Mouse (Mus musculus) forebrain, embryonic 11.5 days (tissue): ENCODE data around the gene Rnf149. TPM values are rescaled to one million over a fixed set of nuclear protein-coding genes. Genes with fewer than 3 reads are reported as not detected.

Experiments
- ATAC-seq: fragments of 200-750 bp; cut with Nextera tagmentation; replicated peaks from 2 replicates; pipeline ENCODE4 v1.8.0; 2017; ENCODE audit warnings: moderate TSS enrichment; ENCODE audit not compliant: low FRiP score
- DNase-seq: peaks from one replicate; pipeline ENCODE4 v3.0.0-alpha.2; 2017; ENCODE audit warnings: low spot score
- H3K27ac ChIP-seq: fragments of 300-500 bp; sonication (generic); 2 replicates; pipeline ENCODE4 v1.5.1; 2014; ENCODE audit warnings: low read depth, low read length
- H3K27me3 ChIP-seq: fragments of 300-500 bp; sonication (generic); 2 replicates; pipeline ENCODE4 v1.6.1; 2014; ENCODE audit warnings: mild to moderate bottlenecking, low read length, mixed read lengths; ENCODE audit not compliant: control insufficient read depth, insufficient read depth
- H3K36me3 ChIP-seq: fragments of 300-500 bp; sonication (generic); 2 replicates; pipeline ENCODE4 v1.6.1; 2014; ENCODE audit warnings: mild to moderate bottlenecking, low read length, moderate library complexity, mixed read lengths; ENCODE audit not compliant: control insufficient read depth, insufficient read depth
- H3K4me1 ChIP-seq: fragments of 300-500 bp; sonication (generic); replicated peaks from 2 replicates; pipeline ENCODE4 v1.6.1; 2014; ENCODE audit warnings: low read length, mixed read lengths; ENCODE audit not compliant: control insufficient read depth, insufficient read depth
- H3K4me2 ChIP-seq: fragments of 300-500 bp; sonication (generic); 2 replicates; pipeline ENCODE4 v1.6.1; 2014; ENCODE audit warnings: low read depth, mild to moderate bottlenecking, low read length, moderate library complexity, mixed read lengths; ENCODE audit not compliant: severe bottlenecking
- H3K4me3 ChIP-seq: fragments of 300-500 bp; sonication (generic); 2 replicates; pipeline ENCODE4 v1.5.1; 2014; ENCODE audit warnings: low read depth, low read length
- H3K9ac ChIP-seq: fragments of 300-500 bp; sonication (generic); 2 replicates; pipeline ENCODE4 v1.6.1; 2014; ENCODE audit warnings: low read length
- H3K9me3 ChIP-seq: fragments of 300-500 bp; sonication (generic); 2 replicates; pipeline ENCODE4 v1.6.1; 2016; ENCODE audit warnings: low read length, mixed read lengths; ENCODE audit not compliant: control insufficient read depth
- WGBS: fragments of 180-500 bp; shearing (Covaris S2); extraction: QIAGEN DNeasy Blood & Tissue Kit; methylation state at CpG from one replicate; pipeline ENCODE4 v1.1.7; 2014; 5-methylcytosine and 5-hydroxymethylcytosine counted together
- polyA plus RNA-seq: library from polyadenylated mRNA; unstranded; fragments of >200 nt; fragmentation: Nextera tagmentation; extraction: Ambion mirVana; gene quantifications from 2 replicates; pipeline ENCODE4 v1.2.1, GENCODE M21; 2014

Rnf149 gene
- polyA plus RNA-seq, 1 experiment from 2014 or later, result 26.6 TPM

DNA sequence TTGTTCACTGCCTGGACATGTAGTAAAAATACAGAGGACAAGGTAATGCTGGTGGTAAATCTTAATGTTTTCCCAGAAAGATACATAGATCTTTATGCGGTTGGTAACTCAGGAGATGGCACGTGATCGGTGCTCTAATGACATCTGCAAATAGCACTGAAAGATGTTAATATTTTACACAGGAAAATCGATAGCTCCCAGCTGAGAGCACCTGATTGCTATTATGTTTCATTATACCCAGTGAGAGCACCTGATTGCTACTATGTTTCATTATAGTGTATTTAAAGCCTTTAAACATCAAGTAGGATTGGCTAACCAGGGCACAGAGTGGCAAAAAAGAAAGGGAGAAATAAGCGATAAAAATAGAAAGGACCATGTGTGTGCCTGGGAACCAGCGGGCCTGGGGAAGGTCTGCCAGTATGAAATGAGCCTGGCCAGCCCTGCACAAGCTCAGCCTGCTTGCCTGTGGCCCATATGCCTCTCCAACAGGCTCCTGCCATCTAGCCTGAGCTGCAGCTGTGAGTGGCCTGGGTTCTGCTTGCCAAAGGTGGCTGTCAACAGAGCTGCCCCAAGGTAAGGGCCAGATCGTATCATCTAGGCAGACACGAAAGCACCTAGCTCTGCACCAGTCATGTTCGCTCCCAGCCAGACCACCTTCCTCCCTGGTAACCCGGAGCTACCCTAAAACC, 61.8 kb downstream of the Rnf149 start:
- H3K27me3 ChIP-seq, result no peaks in the 10 kb centered on the region
- H3K4me2 ChIP-seq, result no peak overlapping the region
- H3K9me3 ChIP-seq, result no peaks in the 10 kb centered on the region; the same call in 1 of the 2 replicates
- WGBS, result 91% methylated on average over 10 of the region's 10 CpGs
- H3K4me1 ChIP-seq, result no peaks in the 10 kb centered on the region
- no peak for ATAC-seq
- H3K9ac ChIP-seq, result no peak overlapping the region
- no peak overlapping the region for H3K27ac ChIP-seq
- no peak overlapping the region for H3K4me3 ChIP-seq
- H3K36me3 ChIP-seq, result no peaks in the 10 kb centered on the region
- DNase-seq, result no peak

- ATAC-seq, result no peak
- Histone ChIP-seq H3K27ac (no peak overlapping the region), H3K9ac (no peak overlapping the region), H3K4me3 (no peak overlapping the region), H3K4me2 (no peak overlapping the region), H3K4me1 (no peaks in the 10 kb centered on the region), H3K9me3 (no peaks in the 10 kb centered on the region), H3K36me3 (no peaks in the 10 kb centered on the region), H3K27me3 (no peaks in the 10 kb centered on the region)
- 76% methylated on average over 1 of the region's 1 CpGs for WGBS
- DNase-seq, result no peak
Measured at GRCm38 (mm10) chr1:39512183-39512582, 65.0 kb downstream of the Rnf149 start.

DNA sequence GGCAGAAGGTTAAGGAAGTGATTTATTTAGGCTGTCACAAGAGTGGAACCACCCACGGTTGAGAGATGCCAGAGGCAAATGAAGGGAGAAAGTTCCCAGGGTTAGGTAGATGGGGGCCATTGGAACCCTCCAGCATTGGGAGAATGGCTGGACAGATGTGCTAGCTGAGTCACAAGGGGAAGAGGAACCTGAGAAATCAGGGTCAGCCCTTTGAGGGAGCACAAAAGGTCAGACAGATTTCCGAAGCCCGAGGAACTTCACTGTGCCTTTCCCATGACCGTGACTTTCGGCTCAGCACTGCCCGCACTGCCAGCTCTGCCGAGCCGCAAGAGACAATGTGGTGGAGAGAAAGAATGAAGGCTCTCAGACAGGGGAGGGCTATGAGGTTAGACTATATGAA, 65.4 kb downstream of the Rnf149 start:
- H3K4me2 ChIP-seq, result no peak overlapping the region
- H3K36me3 ChIP-seq, result no peaks in the 10 kb centered on the region
- DNase-seq (no peak), ATAC-seq (no peak)
- no peaks in the 10 kb centered on the region for H3K27me3 ChIP-seq
- H3K4me1 ChIP-seq, result no peaks in the 10 kb centered on the region
- 86% methylated on average over 8 of the region's 8 CpGs for WGBS
- no peaks in the 10 kb centered on the region for H3K9me3 ChIP-seq
- no peak overlapping the region for H3K4me3 ChIP-seq
- no peak overlapping the region for H3K9ac ChIP-seq
- H3K27ac ChIP-seq, result no peak overlapping the region

DNA sequence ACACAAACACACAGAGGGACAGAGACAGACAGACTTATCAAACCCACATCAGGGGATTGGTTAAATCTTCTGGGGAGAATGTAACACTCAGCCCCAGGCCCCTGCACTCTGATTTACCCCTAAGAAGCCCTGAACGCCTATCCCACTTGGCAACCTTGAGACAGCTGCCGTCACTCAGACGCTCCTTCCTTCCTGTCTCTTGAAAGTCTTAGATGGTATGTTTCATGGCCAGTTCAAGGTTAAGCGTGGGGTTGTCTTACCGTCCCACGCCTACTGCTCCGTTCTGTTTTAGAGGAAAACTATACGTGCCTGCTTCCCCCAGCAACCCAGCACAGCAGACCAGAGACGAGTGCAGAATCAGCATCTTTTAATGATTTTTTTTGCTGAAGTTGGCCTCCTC, 71.6 kb downstream of the Rnf149 start:
- WGBS, result 81% methylated on average over 9 of the region's 9 CpGs
- ATAC-seq (no peak), DNase-seq (no peak)
- Histone ChIP-seq H3K4me1 (no peaks in the 10 kb centered on the region), H3K27me3 (no peaks in the 10 kb centered on the region), H3K9ac (no peak overlapping the region), H3K4me3 (no peak overlapping the region), H3K36me3 (no peaks in the 10 kb centered on the region), H3K4me2 (no peak overlapping the region), H3K9me3 (no peaks in the 10 kb centered on the region), H3K27ac (no peak overlapping the region)

DNA sequence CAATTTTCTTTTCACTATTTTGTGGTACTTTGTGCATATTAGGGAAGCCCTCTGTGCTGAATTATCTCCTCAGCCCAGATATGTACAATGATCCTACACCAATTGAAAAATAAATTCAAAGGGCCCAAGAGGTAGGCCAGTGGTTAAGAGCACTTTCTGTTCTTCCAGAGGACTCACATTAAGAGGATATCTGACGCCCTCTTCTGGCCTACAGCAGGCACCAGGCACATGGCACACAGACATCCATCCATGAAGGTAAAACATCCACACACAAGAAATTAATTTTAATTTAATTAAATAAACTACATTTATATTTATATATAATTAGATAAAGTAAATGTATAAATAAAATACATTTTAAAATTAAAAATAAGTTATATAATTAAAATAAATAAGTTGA, 72.9 kb downstream of the Rnf149 start:
- no peaks in the 10 kb centered on the region for H3K36me3 ChIP-seq
- no peaks in the 10 kb centered on the region for H3K27me3 ChIP-seq
- H3K4me1 ChIP-seq, result no peaks in the 10 kb centered on the region
- no peak overlapping the region for H3K4me2 ChIP-seq
- H3K27ac ChIP-seq, result no peak overlapping the region
- H3K4me3 ChIP-seq, result no peak overlapping the region
- no peak overlapping the region for H3K9ac ChIP-seq
- H3K9me3 ChIP-seq, result no peaks in the 10 kb centered on the region
- DNase-seq (no peak), ATAC-seq (no peak)
- WGBS, result 20% methylated on average over 1 of the region's 1 CpGs

- H3K9me3 ChIP-seq, result no peaks in the 10 kb centered on the region
- WGBS, result 85% methylated on average over 17 of the region's 17 CpGs
- ATAC-seq (no peak), DNase-seq (no peak)
- no peak overlapping the region for H3K4me2 ChIP-seq
- H3K9ac ChIP-seq, result no peak overlapping the region
- H3K27me3 ChIP-seq, result no peaks in the 10 kb centered on the region
- no peak overlapping the region for H3K27ac ChIP-seq
- no peaks in the 10 kb centered on the region for H3K36me3 ChIP-seq
- H3K4me1 ChIP-seq, result no peaks in the 10 kb centered on the region
- no peak overlapping the region for H3K4me3 ChIP-seq
Measured at GRCm38 (mm10) chr1:39502817-39503633, 74.2 kb downstream of the Rnf149 start.

Other genes with a start within 250 kb of the Rnf149 start
- 441 and 442 TPM in 2 replicates for gene Rpl31, start 209.6 kb downstream of the Rnf149 start, polyA plus RNA-seq
- gene Tbc1d8, start 98.7 kb downstream of the Rnf149 start, polyA plus RNA-seq, result 6.5 and 7.0 TPM in 2 replicates
- 25.7 and 35.4 TPM in 2 replicates for gene Cnot11, start 42.4 kb downstream of the Rnf149 start, polyA plus RNA-seq
- 0.09 and 0.12 TPM in 2 replicates for gene Creg2, start 74.1 kb upstream of the Rnf149 start, polyA plus RNA-seq
- gene Rfx8, start 143.6 kb upstream of the Rnf149 start, polyA plus RNA-seq, result 0.17 and 0.45 TPM in 2 replicates
- gene Gm3646, start 227.9 kb upstream of the Rnf149 start, polyA plus RNA-seq, result not detected in 2 replicates